ENCODE assay signal across 9 mouse cellular contexts in the genomic region with DNA sequence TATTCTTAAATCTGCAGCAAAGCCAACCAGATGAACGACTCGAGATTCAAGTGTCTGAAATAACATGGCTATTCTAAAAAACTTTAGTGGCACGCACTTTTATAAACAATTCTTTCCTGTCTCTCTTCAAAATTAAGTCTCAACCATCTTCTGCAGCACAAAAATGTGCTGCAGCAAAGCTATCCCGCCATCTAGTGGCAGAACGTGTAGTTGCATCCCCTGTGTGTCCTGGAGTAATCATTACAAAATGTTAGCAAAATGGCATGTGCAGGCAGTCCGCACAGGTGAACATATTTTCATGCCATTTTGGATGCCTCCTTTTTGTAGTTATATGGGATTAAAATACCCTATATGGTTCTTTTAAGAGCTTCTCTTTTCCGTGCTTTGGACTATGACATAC.
DNase-seq lines count a peak whose midpoint lies in the region; ATAC-seq and TF ChIP-seq lines count a peak whose summit lies in the region.
"Had no signal": no experiment of that assay in that cellular context is flagged by ENCODE, and none has a peak within 500 bp of the region (broad histone marks: within the 10 kb centered on the region; RNA-seq: fewer than 3 reads in every experiment).

No protein-coding gene starts in this region.

- intact Hi-C loops in gastrocnemius, postnatal 36 days (cut with DNase I), result loop anchor here (2.0 kb wide), 1 partner anchor 456 kb away; no protein-coding TSS in a partner anchor

- TF ChIP-seq CTCF in cortical plate, adult 2 months (IDR thresholded peaks at IDR 0.05; ENCODE audit: extremely low read depth, insufficient read depth, low read length), result peak; percentile 95

- no peak overlapping the region for H3K27ac ChIP-seq in cortical plate, adult 2 months (ENCODE audit: insufficient read depth, low read length)
- H3K27ac ChIP-seq: lung, embryonic 15.5 days had no signal

- TF ChIP-seq POLR2A in cortical plate, adult 2 months (IDR thresholded peaks at IDR 0.05; ENCODE audit: extremely low read depth, insufficient read depth, low read length), result no peak

- ATAC-seq in monocyte, adult 5-6 weeks (replicated peaks; ENCODE audit: insufficient number of reproducible peaks, low FRiP score, low TSS enrichment, poor library complexity, severe bottlenecking), result no peak

- DNase-seq in ES-CJ7 (ENCODE audit: low read depth, low spot score) (peak; percentile 74), adipocyte (ENCODE audit: low spot score) (peak; percentile 85)
- peak; percentile 32 to 59 for DNase-seq in gastrocnemius, postnatal 36 days
- DNase-seq in layer of hippocampus, adult 9-10 months (ENCODE audit: low spot score), result peak; percentile 58
- peak; percentile 57 for DNase-seq in lung, postnatal 25 days (ENCODE audit: low spot score)
- DNase-seq in right cerebral cortex, postnatal 36 days (ENCODE audit: low spot score in 2 of 2), result peak; percentile 37 to 46

- no peaks in the 10 kb centered on the region for H3K4me1 ChIP-seq in cortical plate, adult 2 months (ENCODE audit: control insufficient read depth, insufficient read depth, low read length)
- H3K4me1 ChIP-seq: lung, embryonic 15.5 days had no signal

- no peak overlapping the region for H3K4me3 ChIP-seq in cortical plate, adult 2 months (ENCODE audit: insufficient read depth, low read length)
- H3K4me3 ChIP-seq: lung, embryonic 15.5 days had no signal
